Mouse (Mus musculus): ENCODE data around the gene Nat14. TPM values are rescaled to one million over a fixed set of nuclear protein-coding genes. Genes with fewer than 3 reads are reported as not detected.

The Nat14 gene
- total and polyA plus RNA-seq, 2 experiments from 2014 or later: 45.5 to 54.3 TPM

GRCm38 (mm10) chr7:4919971-4920370 lies 1.9 kb upstream of the Nat14 start:
- Histone ChIP-seq H3K9ac (no peak overlapping the region), H3K27me3 (ENCODE audit: insufficient read depth, low read length) (no peaks in the 10 kb centered on the region), H3K27ac (ENCODE audit: low read depth, low read length) (no peak overlapping the region), H3K36me3 (ENCODE audit: insufficient read depth) (peaks cover 29% of the 10 kb centered on the region), H3K4me3 (ENCODE audit: low read depth, low read length) (no peak overlapping the region), H3K9me3 (ENCODE audit: low read length) (no peaks in the 10 kb centered on the region), H3K4me1 (ENCODE audit: insufficient read depth) (peaks cover 32% of the 10 kb centered on the region; the same call in 1 of the 2 replicates), H3K4me2 (ENCODE audit: low read depth) (no peak overlapping the region)
- 87% methylated on average over 19 of the region's 21 CpGs for WGBS
- no peak for TF ChIP-seq CTCF (IDR thresholded peaks at IDR 0.05; ENCODE audit: low read depth)
- DNase-seq (no peak), ATAC-seq (no peak)

GRCm38 (mm10) chr7:4920496-4920895 lies 1.3 kb upstream of the Nat14 start:
- Histone ChIP-seq H3K27me3 (ENCODE audit: insufficient read depth, low read length) (no peaks in the 10 kb centered on the region), H3K27ac (ENCODE audit: low read depth, low read length) (no peak overlapping the region), H3K9ac (no peak overlapping the region), H3K4me3 (ENCODE audit: low read depth, low read length) (no peak overlapping the region), H3K36me3 (ENCODE audit: insufficient read depth) (peaks cover 29% of the 10 kb centered on the region), H3K4me1 (ENCODE audit: insufficient read depth) (peaks cover 36% of the 10 kb centered on the region; the same call in 1 of the 2 replicates), H3K4me2 (ENCODE audit: low read depth) (no peak overlapping the region), H3K9me3 (ENCODE audit: low read length) (no peaks in the 10 kb centered on the region)
- ATAC-seq (no peak), DNase-seq (no peak)
- WGBS: 91% methylated on average over 19 of the region's 19 CpGs
- no peak for TF ChIP-seq CTCF (IDR thresholded peaks at IDR 0.05; ENCODE audit: low read depth)

GRCm38 (mm10) chr7:4920976-4921823 lies 628 bp upstream of the Nat14 start:
- no peak for TF ChIP-seq CTCF (IDR thresholded peaks at IDR 0.05; ENCODE audit: low read depth)

GRCm38 (mm10) chr7:4922508-4922907 lies 680 bp downstream of the Nat14 start:
- WGBS: 1% methylated on average over 14 of the region's 14 CpGs
- DNase-seq: peak; percentile 95
- ATAC-seq: peak; percentile 88
- Histone ChIP-seq H3K4me3 (ENCODE audit: low read depth, low read length) (peak overlapping the region; percentile 53), H3K27ac (ENCODE audit: low read depth, low read length) (peak overlapping the region; percentile 96), H3K4me2 (ENCODE audit: low read depth) (peak overlapping the region; percentile 97), H3K27me3 (ENCODE audit: insufficient read depth, low read length) (no peaks in the 10 kb centered on the region), H3K36me3 (ENCODE audit: insufficient read depth) (peaks cover 28% of the 10 kb centered on the region), H3K4me1 (ENCODE audit: insufficient read depth) (peaks cover 28% of the 10 kb centered on the region; the same call in 1 of the 2 replicates), H3K9ac (peak overlapping the region; percentile 68), H3K9me3 (ENCODE audit: low read length) (no peaks in the 10 kb centered on the region)
- TF ChIP-seq CTCF (IDR thresholded peaks at IDR 0.05; ENCODE audit: low read depth): no peak

More at GRCm38 (mm10) chr7:4920976-4921823, 628 bp upstream of the Nat14 start:
- Histone ChIP-seq H3K9me3 (ENCODE audit: low read length) (no peaks in the 10 kb centered on the region), H3K36me3 (ENCODE audit: insufficient read depth) (peaks cover 29% of the 10 kb centered on the region), H3K4me3 (ENCODE audit: low read depth, low read length) (no peak overlapping the region), H3K27ac (ENCODE audit: low read depth, low read length) (peak overlapping the region; percentile 96), H3K4me1 (ENCODE audit: insufficient read depth) (peaks cover 36% of the 10 kb centered on the region; the same call in 1 of the 2 replicates), H3K9ac (no peak overlapping the region), H3K27me3 (ENCODE audit: insufficient read depth, low read length) (no peaks in the 10 kb centered on the region), H3K4me2 (ENCODE audit: low read depth) (no peak overlapping the region)
- DNase-seq (no peak), ATAC-seq (no peak)
- 58% methylated on average over 23 of the region's 23 CpGs for WGBS

DNA sequence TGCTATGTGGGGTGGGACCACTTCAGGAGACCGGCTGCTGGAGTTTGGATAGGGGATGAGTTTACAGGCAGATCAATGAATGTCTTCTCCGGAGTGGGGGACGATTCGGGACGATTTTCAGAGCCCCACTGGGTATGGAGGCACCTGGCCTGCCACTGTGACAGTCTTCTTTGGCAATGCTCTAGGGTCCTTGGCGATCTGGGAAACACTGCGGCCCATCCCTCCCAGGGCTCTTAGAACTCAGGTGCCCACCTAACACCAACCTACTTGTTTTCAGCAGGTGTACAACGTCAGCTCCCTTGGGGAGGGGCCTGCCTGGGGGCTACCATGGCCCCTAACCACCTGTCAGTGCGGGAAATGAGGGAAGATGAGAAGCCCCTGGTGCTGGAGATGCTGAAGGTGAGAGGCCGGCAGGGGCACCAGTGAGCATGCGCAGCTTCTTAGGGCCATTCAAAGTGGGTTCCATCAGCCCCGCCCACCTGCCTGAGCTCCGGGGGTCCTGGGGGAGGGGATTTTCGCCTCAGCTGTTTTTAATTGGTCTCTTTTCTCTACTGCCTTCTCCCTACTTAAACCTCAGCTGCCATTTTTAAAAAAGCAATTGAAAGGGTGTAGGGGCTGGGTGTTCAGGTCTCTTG lies 1.2 kb downstream of the Nat14 start:
- TF ChIP-seq CTCF (IDR thresholded peaks at IDR 0.05; ENCODE audit: low read depth): peak; percentile 63
- H3K36me3 ChIP-seq (ENCODE audit: insufficient read depth): peaks cover 25% of the 10 kb centered on the region

DNA sequence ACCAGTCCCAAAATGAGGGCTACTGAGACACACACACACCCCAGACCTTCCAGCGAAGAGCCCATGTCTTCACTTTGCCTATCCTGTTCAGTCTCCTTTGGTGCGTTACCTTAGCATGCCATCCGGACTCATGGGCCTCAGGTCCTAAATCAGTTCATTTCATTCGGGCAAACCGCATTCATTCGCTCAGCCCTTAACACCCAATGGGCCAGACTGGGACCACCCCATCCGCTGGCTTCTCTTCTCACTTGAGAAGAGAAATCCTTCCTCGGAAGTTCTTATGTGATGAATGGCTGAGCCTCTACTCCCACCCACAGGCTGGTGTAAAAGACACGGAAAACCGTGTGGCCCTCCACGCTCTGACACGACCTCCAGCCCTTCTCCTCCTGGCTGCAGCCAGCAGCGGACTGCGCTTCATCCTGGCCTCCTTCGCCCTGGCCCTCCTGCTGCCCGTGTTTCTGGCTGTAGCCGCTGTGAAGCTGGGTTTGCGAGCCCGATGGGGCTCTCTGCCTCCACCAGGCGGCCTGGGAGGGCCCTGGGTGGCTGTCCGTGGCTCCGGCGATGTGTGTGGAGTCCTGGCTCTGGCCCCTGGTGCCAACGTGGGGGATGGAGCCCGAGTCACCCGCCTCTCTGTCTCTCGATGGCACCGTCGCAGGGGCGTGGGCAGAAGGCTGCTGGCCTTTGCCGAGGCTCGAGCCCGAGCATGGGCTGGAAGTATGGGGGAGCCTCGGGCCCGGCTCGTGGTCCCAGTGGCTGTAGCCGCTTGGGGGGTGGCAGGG lies 1.9 kb downstream of the Nat14 start:
- Histone ChIP-seq H3K4me1 (ENCODE audit: insufficient read depth) (peaks cover 28% of the 10 kb centered on the region; the same call in 1 of the 2 replicates), H3K9me3 (ENCODE audit: low read length) (no peaks in the 10 kb centered on the region), H3K27ac (ENCODE audit: low read depth, low read length) (peak overlapping the region; percentile 96), H3K27me3 (ENCODE audit: insufficient read depth, low read length) (no peaks in the 10 kb centered on the region), H3K4me3 (ENCODE audit: low read depth, low read length) (peak overlapping the region; percentile 53), H3K4me2 (ENCODE audit: low read depth) (peak overlapping the region; percentile 97), H3K9ac (peak overlapping the region; percentile 68), H3K36me3 (ENCODE audit: insufficient read depth) (peaks cover 25% of the 10 kb centered on the region)
- TF ChIP-seq CTCF (IDR thresholded peaks at IDR 0.05; ENCODE audit: low read depth): peak; percentile 67
- WGBS: 5% methylated on average over 37 of the region's 37 CpGs
- ATAC-seq (peak; percentile 8), DNase-seq (peak; percentile 67)

More for the DNA sequence above, 1.2 kb downstream of the Nat14 start:
- Histone ChIP-seq H3K4me1 (ENCODE audit: insufficient read depth) (peaks cover 28% of the 10 kb centered on the region; the same call in 1 of the 2 replicates), H3K9ac (peak overlapping the region; percentile 68), H3K27ac (ENCODE audit: low read depth, low read length) (peak overlapping the region; percentile 96), H3K27me3 (ENCODE audit: insufficient read depth, low read length) (no peaks in the 10 kb centered on the region), H3K9me3 (ENCODE audit: low read length) (no peaks in the 10 kb centered on the region), H3K4me2 (ENCODE audit: low read depth) (peak overlapping the region; percentile 97), H3K4me3 (ENCODE audit: low read depth, low read length) (peak overlapping the region; percentile 53)
- ATAC-seq (peak; percentile 53), DNase-seq (peak; percentile 92)
- WGBS: 2% methylated on average over 14 of the region's 14 CpGs

Measured in forebrain, postnatal 0 days (tissue).